Mouse (Mus musculus) megakaryocyte, adult 5-6 weeks (primary cell): Measurements from ENCODE around the gene Stox2. TPM values are rescaled to one million over a fixed set of nuclear protein-coding genes. Genes with fewer than 3 reads are reported as not detected.

ENCODE experiments used
- ATAC-seq: 2 replicates; pipeline ENCODE4 v1.8.0; 2016; ENCODE audit warnings: mild to moderate bottlenecking, inconsistent platforms; ENCODE audit not compliant: poor library complexity, severe bottlenecking
- total RNA-seq, 2 experiments: library from RNA; stranded (forward) in 1 of 2; stranded (reverse) in 1 of 2; fragments of 153-499, 151-499 nt in 1 of 2; fragments of 221-1000, 200-1000 nt in 1 of 2; gene quantifications; 2 replicates each; pipeline versions ENCODE4 v1.2.3 to v1.2.4; 2015 to 2017

Gene Stox2
- total RNA-seq, 2 experiments from 2014 or later: 0.18 to 0.48 TPM

GRCm38 (mm10) chr8:47355340-47355906, 90.7 kb downstream of the Stox2 start:
- ATAC-seq: no peak

- ATAC-seq: no peak
These were observed 91.5 kb downstream of the Stox2 start for GRCm38 (mm10) chr8:47354523-47355168.

DNA sequence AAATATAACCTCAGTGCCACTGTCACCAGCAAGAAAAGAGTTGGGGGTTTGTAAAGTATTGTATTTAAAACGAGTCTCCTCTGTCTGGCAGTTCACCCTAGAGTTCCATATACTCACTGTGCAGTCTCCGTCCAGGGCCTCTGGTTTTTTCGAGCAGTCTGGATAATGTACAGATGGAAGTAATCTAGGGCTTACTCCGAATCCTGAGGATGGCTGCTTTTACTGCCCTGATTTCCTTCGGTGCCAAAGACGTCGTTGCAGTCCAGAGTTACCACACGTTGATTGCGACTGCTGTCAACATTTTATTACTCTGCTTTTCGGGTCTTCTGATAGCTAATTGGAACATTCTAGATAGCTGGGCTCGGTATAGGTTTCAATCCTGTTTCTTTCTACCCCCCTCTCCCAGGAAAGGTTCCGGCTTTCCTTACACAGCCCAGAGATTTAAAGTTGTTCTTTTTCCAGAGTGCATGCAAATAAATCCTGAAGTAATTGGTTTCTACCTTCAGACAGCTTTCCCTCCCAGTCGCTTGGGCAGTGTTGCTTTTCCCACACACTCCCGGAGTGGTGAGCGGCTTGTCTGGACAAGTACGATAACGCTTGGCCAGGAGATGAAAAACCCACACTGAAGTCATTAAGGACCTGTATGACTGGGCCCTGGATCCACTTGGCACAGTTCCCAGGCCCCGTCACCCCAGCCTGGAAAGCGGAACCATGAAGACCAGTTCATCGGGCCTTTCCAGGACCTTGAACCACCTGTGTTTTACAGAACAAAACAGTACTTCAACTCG, 94.1 kb downstream of the Stox2 start:
- no peak for ATAC-seq

DNA sequence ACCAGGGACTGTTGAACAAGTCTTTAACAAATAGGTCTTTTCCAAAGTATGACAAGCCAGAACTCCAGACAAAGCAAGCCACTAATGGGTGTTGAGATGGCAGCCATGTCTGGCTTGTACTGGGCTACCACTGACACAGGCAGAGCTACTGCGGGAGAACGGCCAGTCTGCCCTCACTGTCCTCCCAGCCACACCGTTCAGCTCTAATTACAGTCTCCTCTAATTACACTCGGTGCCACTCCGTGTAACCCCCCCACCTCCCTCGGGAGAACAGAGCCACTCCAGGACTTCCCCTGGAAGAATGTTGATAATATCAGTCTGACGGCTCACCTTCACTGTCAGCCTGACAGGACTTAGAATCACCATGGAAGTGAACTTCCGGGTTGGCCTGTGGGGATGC, 97.1 kb downstream of the Stox2 start:
- no peak for ATAC-seq

DNA sequence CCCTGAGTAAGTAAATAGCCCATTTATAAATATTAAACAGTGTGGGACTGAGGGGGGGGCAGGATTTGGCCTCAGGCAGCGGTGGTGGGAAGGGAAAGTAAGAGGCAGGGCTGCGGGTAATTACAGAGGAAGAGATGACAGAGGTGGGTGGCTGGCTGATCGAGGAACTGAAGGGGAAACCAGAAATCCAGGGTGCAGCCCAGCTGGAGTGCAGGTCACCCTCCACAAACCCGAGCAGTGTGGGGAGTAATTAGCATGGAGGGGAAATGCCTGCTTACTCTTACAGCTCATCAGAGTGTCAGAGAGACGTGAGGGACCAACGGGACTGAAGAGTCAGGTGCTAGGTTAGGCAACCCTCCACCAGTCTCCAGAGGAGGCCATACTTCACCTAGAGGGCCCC, 98.4 kb downstream of the Stox2 start:
- ATAC-seq: no peak

DNA sequence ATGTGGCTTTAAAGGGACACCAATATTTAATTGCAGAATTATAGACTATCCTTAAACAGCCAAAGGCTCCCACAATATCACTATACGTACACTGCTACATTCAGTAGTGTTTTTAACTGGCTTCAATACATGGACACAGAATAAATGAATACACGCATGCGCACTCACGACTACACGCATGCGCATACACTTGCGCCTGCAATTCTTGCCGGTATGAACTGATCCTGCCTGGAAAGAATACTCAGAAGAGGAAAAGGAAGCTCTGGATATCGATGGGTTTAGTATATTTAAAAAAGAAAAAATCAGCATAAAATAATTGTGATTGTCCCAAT, 100.4 kb downstream of the Stox2 start:
- no peak for ATAC-seq

GRCm38 (mm10) chr8:47345085-47345771, 100.9 kb downstream of the Stox2 start:
- no peak for ATAC-seq

- no peak for ATAC-seq
These were observed 104.7 kb downstream of the Stox2 start for GRCm38 (mm10) chr8:47341474-47341873.

- ATAC-seq: no peak
These were observed 107.4 kb downstream of the Stox2 start for GRCm38 (mm10) chr8:47338691-47339323.

- no peak for ATAC-seq
These were observed 109.7 kb downstream of the Stox2 start for GRCm38 (mm10) chr8:47336433-47336832.

- no peak for ATAC-seq
These were observed 110.2 kb downstream of the Stox2 start for GRCm38 (mm10) chr8:47335940-47336339.

GRCm38 (mm10) chr8:47334223-47334757, 111.9 kb downstream of the Stox2 start:
- ATAC-seq: 0 out of 2 replicates have a peak, but pooled peaks have one; percentile 38

GRCm38 (mm10) chr8:47332941-47333340, 113.2 kb downstream of the Stox2 start:
- ATAC-seq: no peak

- no peak for ATAC-seq
These were observed 115.2 kb downstream of the Stox2 start for GRCm38 (mm10) chr8:47330982-47331381.

GRCm38 (mm10) chr8:47326348-47326747, 119.8 kb downstream of the Stox2 start:
- ATAC-seq: no peak

- no peak for ATAC-seq
These were observed 121.9 kb downstream of the Stox2 start for GRCm38 (mm10) chr8:47324117-47324820.

- no peak for ATAC-seq
These were observed 124.9 kb downstream of the Stox2 start for GRCm38 (mm10) chr8:47321282-47321681.

DNA sequence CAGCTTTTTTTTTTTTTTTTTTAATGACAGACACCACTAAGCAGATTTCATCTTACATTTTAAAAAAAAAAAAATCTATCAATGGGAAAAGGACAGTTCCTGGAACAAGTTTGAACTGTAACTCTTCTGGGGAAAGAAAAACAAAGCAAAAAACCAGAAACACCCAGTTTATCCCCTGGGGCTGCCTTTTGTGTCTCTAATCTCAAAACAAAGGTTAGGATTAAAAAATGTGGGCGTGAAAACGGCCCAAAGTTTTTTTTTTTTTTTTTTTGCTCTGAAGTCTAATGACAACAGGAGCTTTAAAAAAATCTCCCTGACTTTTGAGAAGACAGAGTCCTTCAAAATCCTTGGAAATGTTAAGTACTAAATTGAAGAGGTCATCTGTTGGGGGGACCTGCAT, 125.5 kb downstream of the Stox2 start:
- no peak for ATAC-seq

DNA sequence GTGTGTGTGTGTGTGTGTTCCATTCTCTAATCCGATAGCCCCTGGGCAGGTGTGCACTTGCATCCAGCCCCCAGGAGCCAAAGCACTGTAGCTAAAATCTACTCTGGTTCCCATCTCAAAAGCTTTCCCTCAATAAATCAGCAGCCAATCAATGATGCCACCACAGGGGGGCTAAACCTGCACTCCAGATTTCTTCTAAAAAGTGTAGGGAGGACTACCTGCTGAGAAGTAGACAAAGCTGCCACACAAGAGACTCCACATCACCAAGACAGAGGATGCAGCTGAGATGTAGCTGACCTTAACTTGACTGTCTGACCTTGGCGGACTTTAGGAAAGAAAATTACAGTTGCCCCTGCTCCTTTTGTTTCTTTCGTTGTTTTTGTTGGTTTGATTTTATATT, 127.7 kb downstream of the Stox2 start:
- ATAC-seq: no peak

DNA sequence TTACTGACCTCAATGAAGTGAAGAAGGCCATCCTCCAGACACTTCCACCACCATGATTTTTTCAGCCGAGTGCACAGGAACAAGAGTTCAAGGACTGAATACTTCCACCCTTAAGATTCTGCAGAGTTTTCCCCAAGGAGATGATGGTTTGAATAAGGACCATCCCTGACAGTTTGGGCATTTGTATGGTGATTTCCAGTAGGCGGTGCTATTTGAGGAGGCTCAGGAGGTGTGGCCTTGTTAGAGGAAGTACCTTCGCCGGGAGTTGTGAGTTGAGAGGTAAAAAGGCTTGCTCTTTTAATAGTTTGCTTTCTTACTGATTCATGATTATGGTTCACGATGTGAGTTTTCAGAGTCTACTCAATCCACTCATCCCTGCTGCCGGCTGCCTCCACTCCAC, 138.0 kb downstream of the Stox2 start:
- ATAC-seq: no peak
